Mouse (Mus musculus): ENCODE measurements around the gene Riox2. TPM values are rescaled to one million over a fixed set of nuclear protein-coding genes. Genes with fewer than 3 reads are reported as not detected.
"Not testable (repeated sequence)": the region's sequence is repeated elsewhere in the genome, so short reads cannot be mapped to it uniquely, and the experiment has no call there.

Gene Riox2
- total and polyA plus RNA-seq, 2 experiments from 2014 or later: 0.73 to 15.0 TPM

DNA sequence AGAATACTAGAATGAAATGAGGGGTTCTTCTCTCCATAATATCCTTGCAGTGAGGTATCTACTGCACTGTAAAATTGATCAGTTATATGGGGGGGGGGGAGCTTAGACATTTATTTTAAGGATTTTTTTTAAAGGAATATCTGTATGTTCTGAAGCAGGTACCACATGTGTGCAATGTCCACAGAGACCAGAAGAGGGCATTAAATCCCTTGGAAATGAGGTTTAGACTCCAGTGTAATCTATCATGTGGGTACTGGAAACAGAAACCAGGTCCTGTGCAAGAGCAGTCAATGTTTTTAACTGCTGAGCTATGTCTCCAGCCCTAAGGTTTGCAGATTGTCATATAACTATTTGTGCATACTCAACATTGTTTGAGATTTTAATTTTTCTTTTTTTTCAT lies 22.5 kb upstream of the Riox2 start:
- H3K4me3 ChIP-seq (ENCODE audit: low read depth, low read length): no peak overlapping the region
- no peak overlapping the region for H3K27ac ChIP-seq (ENCODE audit: low read depth)
- no peaks in the 10 kb centered on the region for H3K9me3 ChIP-seq (replicated peaks; ENCODE audit: control insufficient read depth, low read length)
- DNase-seq (ENCODE audit: low spot score) (no peak), ATAC-seq (ENCODE audit: insufficient read depth, low read depth) (no peak)
- no peak overlapping the region for H3K4me2 ChIP-seq (ENCODE audit: low read depth, low read length)
- no peaks in the 10 kb centered on the region for H3K4me1 ChIP-seq (ENCODE audit: control insufficient read depth, insufficient read depth)
- H3K27me3 ChIP-seq (ENCODE audit: control insufficient read depth, insufficient read depth, low read length): no peaks in the 10 kb centered on the region
- H3K9ac ChIP-seq (replicated peaks; ENCODE audit: low read depth, low read length): no peak overlapping the region
- H3K36me3 ChIP-seq (replicated peaks; ENCODE audit: control insufficient read depth, insufficient read depth, low read length): no peaks in the 10 kb centered on the region
- TF ChIP-seq CTCF (IDR thresholded peaks at IDR 0.05; ENCODE audit: low read depth) (no peak), EP300 (IDR thresholded peaks at IDR 0.05; ENCODE audit: low read depth) (no peak)

DNA sequence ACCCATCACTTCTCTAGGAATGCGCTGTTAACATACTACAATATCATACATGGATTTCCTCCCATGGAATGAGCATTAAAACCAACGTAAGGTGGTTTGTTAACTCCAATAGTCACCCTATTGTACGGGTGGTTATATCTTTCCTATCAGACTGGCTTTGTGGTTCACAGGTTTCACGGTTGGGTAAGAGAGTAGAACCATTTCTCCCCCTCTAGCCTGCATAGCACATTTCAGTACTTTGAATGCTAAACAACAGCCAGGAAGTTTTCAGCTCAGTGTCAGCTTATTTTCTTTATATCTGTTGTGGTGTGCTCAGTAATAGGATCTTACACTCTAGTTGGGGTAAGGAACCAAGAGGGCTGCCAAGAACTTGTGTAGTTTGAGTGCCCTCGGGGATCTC lies 19.8 kb upstream of the Riox2 start:
- Histone ChIP-seq H3K4me3 (ENCODE audit: low read depth, low read length) (no peak overlapping the region), H3K9me3 (replicated peaks; ENCODE audit: control insufficient read depth, low read length) (no peaks in the 10 kb centered on the region), H3K27ac (ENCODE audit: low read depth) (no peak overlapping the region), H3K9ac (replicated peaks; ENCODE audit: low read depth, low read length) (no peak overlapping the region), H3K27me3 (ENCODE audit: control insufficient read depth, insufficient read depth, low read length) (no peaks in the 10 kb centered on the region), H3K4me2 (ENCODE audit: low read depth, low read length) (no peak overlapping the region), H3K36me3 (replicated peaks; ENCODE audit: control insufficient read depth, insufficient read depth, low read length) (no peaks in the 10 kb centered on the region), H3K4me1 (ENCODE audit: control insufficient read depth, insufficient read depth) (no peaks in the 10 kb centered on the region)
- 82% methylated on average over 5 of the region's 5 CpGs for WGBS
- no peak for DNase-seq (ENCODE audit: low spot score)
- TF ChIP-seq EP300 (IDR thresholded peaks at IDR 0.05; ENCODE audit: low read depth): no peak
- TF ChIP-seq CTCF (IDR thresholded peaks at IDR 0.05; ENCODE audit: low read depth): no peak
- ATAC-seq (ENCODE audit: insufficient read depth, low read depth): no peak

DNA sequence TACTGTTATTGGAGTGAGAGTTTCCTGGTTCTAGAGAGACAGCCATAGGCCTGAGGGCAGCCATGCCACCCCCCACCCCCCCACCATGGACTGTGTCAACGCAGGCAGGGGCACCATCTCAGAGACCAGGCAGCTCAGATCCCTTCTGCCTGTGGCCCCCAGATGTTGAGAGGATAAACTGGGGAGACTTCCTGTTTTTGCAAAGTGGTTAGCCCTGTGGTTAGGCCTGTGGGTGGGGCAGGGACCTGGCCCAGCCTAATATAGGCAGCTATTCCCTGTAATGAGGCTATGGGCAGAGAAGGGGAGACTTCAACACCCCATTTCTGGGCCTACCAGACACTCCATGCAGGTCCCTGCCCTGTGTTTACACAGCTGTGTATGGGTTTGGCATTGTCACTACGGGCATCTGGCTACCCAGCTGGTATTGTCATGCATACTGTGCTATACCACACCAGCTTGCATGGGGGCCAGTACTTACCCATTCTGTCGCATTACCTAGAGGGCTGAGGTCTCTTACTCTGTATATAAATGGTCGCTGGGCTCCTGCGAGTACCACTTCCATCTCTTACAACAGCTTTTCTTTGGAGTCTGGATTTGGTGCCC lies 12.2 kb upstream of the Riox2 start:
- not testable (repeated sequence) for H3K27me3 ChIP-seq (ENCODE audit: control insufficient read depth, insufficient read depth, low read length); ATAC-seq (ENCODE audit: insufficient read depth, low read depth); H3K9me3 ChIP-seq (replicated peaks; ENCODE audit: control insufficient read depth, low read length); H3K4me2 ChIP-seq (ENCODE audit: low read depth, low read length); H3K4me1 ChIP-seq (ENCODE audit: control insufficient read depth, insufficient read depth); H3K4me3 ChIP-seq (ENCODE audit: low read depth, low read length); H3K36me3 ChIP-seq (replicated peaks; ENCODE audit: control insufficient read depth, insufficient read depth, low read length); H3K9ac ChIP-seq (replicated peaks; ENCODE audit: low read depth, low read length); DNase-seq (ENCODE audit: low spot score); H3K27ac ChIP-seq (ENCODE audit: low read depth)
- WGBS: 65% methylated on average over 4 of the region's 5 CpGs

DNA sequence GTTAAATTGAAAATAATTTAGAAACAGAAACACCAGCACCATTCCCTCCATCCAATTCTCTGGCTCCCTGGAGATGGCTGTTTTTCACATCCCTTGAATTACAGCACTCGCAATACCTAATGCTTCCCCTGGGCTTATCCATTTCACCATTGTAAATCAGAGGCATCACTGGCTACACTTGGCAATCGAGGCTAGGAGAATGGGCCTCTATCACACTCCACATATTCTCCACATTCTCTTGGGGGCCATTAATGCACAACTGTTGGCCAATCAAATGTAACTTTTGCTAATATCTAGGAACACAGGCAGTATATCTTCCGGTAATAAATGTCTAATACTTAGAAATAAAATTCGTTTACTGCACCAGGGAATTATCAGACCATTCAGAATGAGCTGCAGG lies 8.0 kb upstream of the Riox2 start:
- Histone ChIP-seq H3K36me3 (replicated peaks; ENCODE audit: control insufficient read depth, insufficient read depth, low read length) (no peaks in the 10 kb centered on the region), H3K4me2 (ENCODE audit: low read depth, low read length) (no peak overlapping the region), H3K27me3 (ENCODE audit: control insufficient read depth, insufficient read depth, low read length) (no peaks in the 10 kb centered on the region), H3K9ac (replicated peaks; ENCODE audit: low read depth, low read length) (no peak overlapping the region), H3K4me1 (ENCODE audit: control insufficient read depth, insufficient read depth) (no peaks in the 10 kb centered on the region), H3K9me3 (replicated peaks; ENCODE audit: control insufficient read depth, low read length) (no peaks in the 10 kb centered on the region), H3K27ac (ENCODE audit: low read depth) (no peak overlapping the region), H3K4me3 (ENCODE audit: low read depth, low read length) (no peak overlapping the region)
- DNase-seq (ENCODE audit: low spot score) (no peak), ATAC-seq (ENCODE audit: insufficient read depth, low read depth) (no peak)
- TF ChIP-seq EP300 (IDR thresholded peaks at IDR 0.05; ENCODE audit: low read depth) (no peak), CTCF (IDR thresholded peaks at IDR 0.05; ENCODE audit: low read depth) (no peak)
- WGBS: 68% methylated on average over 4 of the region's 4 CpGs

DNA sequence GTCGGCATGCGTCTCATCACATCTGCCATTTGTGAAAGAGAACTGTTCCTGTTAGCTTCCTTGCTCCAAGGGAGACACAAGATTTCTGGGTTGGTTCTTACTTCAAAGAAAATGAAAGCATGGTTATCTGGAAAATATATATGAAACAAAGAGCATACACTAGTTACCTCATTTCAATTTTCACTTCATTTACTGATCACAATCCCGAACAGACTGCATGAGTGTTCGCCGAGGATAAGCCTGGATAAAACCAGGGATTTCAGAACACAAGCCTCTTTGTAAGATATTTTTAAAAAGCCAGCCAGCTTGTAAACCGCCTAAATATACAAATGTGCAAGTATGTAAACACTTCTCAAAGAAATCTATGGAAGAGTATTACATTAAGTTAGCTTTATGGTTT lies 7.6 kb upstream of the Riox2 start:
- WGBS: 84% methylated on average over 6 of the region's 6 CpGs
- Histone ChIP-seq H3K4me2 (ENCODE audit: low read depth, low read length) (no peak overlapping the region), H3K9me3 (replicated peaks; ENCODE audit: control insufficient read depth, low read length) (no peaks in the 10 kb centered on the region), H3K9ac (replicated peaks; ENCODE audit: low read depth, low read length) (no peak overlapping the region), H3K27me3 (ENCODE audit: control insufficient read depth, insufficient read depth, low read length) (no peaks in the 10 kb centered on the region), H3K4me1 (ENCODE audit: control insufficient read depth, insufficient read depth) (no peaks in the 10 kb centered on the region), H3K4me3 (ENCODE audit: low read depth, low read length) (no peak overlapping the region), H3K36me3 (replicated peaks; ENCODE audit: control insufficient read depth, insufficient read depth, low read length) (no peaks in the 10 kb centered on the region), H3K27ac (ENCODE audit: low read depth) (no peak overlapping the region)
- DNase-seq (ENCODE audit: low spot score) (no peak), ATAC-seq (ENCODE audit: insufficient read depth, low read depth) (no peak)
- TF ChIP-seq EP300 (IDR thresholded peaks at IDR 0.05; ENCODE audit: low read depth) (no peak), CTCF (IDR thresholded peaks at IDR 0.05; ENCODE audit: low read depth) (no peak)

DNA sequence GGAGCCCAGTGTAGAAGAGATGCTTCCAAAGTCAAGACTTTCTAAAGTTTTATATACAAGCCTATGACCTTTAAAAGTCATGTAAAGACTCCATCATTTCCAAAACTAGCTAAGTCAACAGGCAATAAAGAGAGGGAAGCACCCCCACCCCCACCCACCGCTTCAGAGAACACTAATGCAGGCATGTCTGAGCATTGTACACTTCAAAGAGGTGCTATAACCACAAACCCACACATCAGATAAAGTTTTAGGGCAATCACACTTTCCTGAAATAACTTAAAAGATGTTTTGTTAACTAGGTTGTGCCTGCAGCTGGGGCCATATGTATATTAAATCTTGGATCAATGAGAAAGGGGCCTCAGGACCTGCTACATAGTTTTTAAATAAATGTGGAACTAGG lies 1.7 kb upstream of the Riox2 start:
- no peak overlapping the region for H3K9ac ChIP-seq (replicated peaks; ENCODE audit: low read depth, low read length)
- ATAC-seq (ENCODE audit: insufficient read depth, low read depth) (no peak), DNase-seq (ENCODE audit: low spot score) (no peak)
- no peak overlapping the region for H3K4me3 ChIP-seq (ENCODE audit: low read depth, low read length)
- 80% methylated on average over 1 of the region's 1 CpGs for WGBS
- H3K4me2 ChIP-seq (ENCODE audit: low read depth, low read length): no peak overlapping the region
- H3K36me3 ChIP-seq (replicated peaks; ENCODE audit: control insufficient read depth, insufficient read depth, low read length): no peaks in the 10 kb centered on the region
- peaks cover 4% of the 10 kb centered on the region for H3K4me1 ChIP-seq (ENCODE audit: control insufficient read depth, insufficient read depth)
- no peaks in the 10 kb centered on the region for H3K27me3 ChIP-seq (ENCODE audit: control insufficient read depth, insufficient read depth, low read length)
- H3K27ac ChIP-seq (ENCODE audit: low read depth): no peak overlapping the region
- H3K9me3 ChIP-seq (replicated peaks; ENCODE audit: control insufficient read depth, low read length): no peaks in the 10 kb centered on the region
- TF ChIP-seq CTCF (IDR thresholded peaks at IDR 0.05; ENCODE audit: low read depth): no peak
- TF ChIP-seq EP300 (IDR thresholded peaks at IDR 0.05; ENCODE audit: low read depth): no peak
